Comparison of ENCODE assay signal across 10 mouse cellular contexts in genomic region chr8:88701611-88702010, GRCm38 (mm10). TPM values are rescaled to one million over a fixed set of nuclear protein-coding genes. Genes with fewer than 3 reads are reported as not detected.
DNase-seq lines count a peak whose midpoint lies in the region; ATAC-seq and TF ChIP-seq lines count a peak whose summit lies in the region.
"Had no signal": no experiment of that assay in that cellular context is flagged by ENCODE, and none has a peak within 500 bp of the region (broad histone marks: within the 10 kb centered on the region; RNA-seq: fewer than 3 reads in every experiment).

No protein-coding gene starts in this region.

- no peak overlapping the region for H3K9ac ChIP-seq in kidney, embryonic 16.5 days (replicated peaks; ENCODE audit: low read length)
- H3K9ac ChIP-seq in MEL (ENCODE audit: control insufficient read depth, low read depth, low read length, poor library complexity, severe bottlenecking): no peak overlapping the region

- H3K4me1 ChIP-seq in kidney, embryonic 16.5 days (ENCODE audit: insufficient read depth, low read length): peaks cover 6% of the 10 kb centered on the region
- H3K4me1 ChIP-seq in MEL (ENCODE audit: control insufficient read depth in 1 of 2, insufficient read depth in 2 of 2, low read length in 2 of 2): peaks cover 7 to 8% of the 10 kb centered on the region in 2 experiments

- H3K27me3 ChIP-seq in kidney, embryonic 16.5 days (ENCODE audit: insufficient read depth, low read length): no peaks in the 10 kb centered on the region
- H3K27me3 ChIP-seq in MEL (ENCODE audit: control insufficient read depth in 1 of 2, insufficient read depth in 2 of 2, low read length in 2 of 2): no peaks in the 10 kb centered on the region
- H3K27me3 ChIP-seq: megakaryocyte, embryonic 14.5 days had no signal

- peak; percentile 53 for TF ChIP-seq RAD21 in MEL (IDR thresholded peaks at IDR 0.05; ENCODE audit: low read depth, low read length)

- H3K4me2 ChIP-seq in kidney, embryonic 16.5 days (replicated peaks; ENCODE audit: low read depth, low read length): no peak overlapping the region

- TF ChIP-seq EP300 in MEL (IDR thresholded peaks at IDR 0.05; ENCODE audit: low read depth in 1 of 2, low read length in 2 of 2): no peak

- 19% methylated on average over 2 of the region's 2 CpGs for WGBS in kidney, embryonic 16.5 days

- H3K79me2 ChIP-seq in MEL (ENCODE audit: control insufficient read depth, insufficient read depth, low read length, poor library complexity): peaks cover 3% of the 10 kb centered on the region; the same call in 1 of the 2 replicates

- no peaks in the 10 kb centered on the region for H3K9me3 ChIP-seq in kidney, embryonic 16.5 days (ENCODE audit: low read length)
- H3K9me3 ChIP-seq in MEL (replicated peaks; ENCODE audit: insufficient read depth, low read length): no peaks in the 10 kb centered on the region
- H3K9me3 ChIP-seq: heart, embryonic 10.5 days; megakaryocyte, embryonic 14.5 days had no signal

- peak in 2 of 3 experiments; percentile 7 to 52; a peak in 2 of 6 replicates for TF ChIP-seq CTCF in MEL (IDR thresholded peaks at IDR 0.05 in 2 of 3, conservative IDR thresholded peaks at IDR 0.05 in 1 of 3; ENCODE audit: control insufficient read depth in 1 of 3, insufficient read depth in 1 of 3, low read depth in 2 of 3, low read length in 3 of 3, poor library complexity in 1 of 3, severe bottlenecking in 1 of 3)

- intact Hi-C loops in heart, postnatal 10 days (cut with DNase I): loop anchor here (2.0 to 5.0 kb wide), 3 partner anchors 71 to 434 kb away; no protein-coding TSS in a partner anchor

- TF ChIP-seq POLR2A in MEL (IDR thresholded peaks at IDR 0.05; ENCODE audit: control insufficient read depth in 1 of 2, insufficient read depth in 1 of 2, low read depth in 1 of 2, low read length in 2 of 2, poor library complexity in 1 of 2): no peak

- no peak overlapping the region for H3K27ac ChIP-seq in kidney, embryonic 16.5 days (ENCODE audit: low read length)
- H3K27ac ChIP-seq in MEL (ENCODE audit: control insufficient read depth, low read depth, low read length): no peak overlapping the region
- H3K27ac ChIP-seq: heart, embryonic 10.5 days had no signal

- no peaks in the 10 kb centered on the region for H3K36me3 ChIP-seq in kidney, embryonic 16.5 days (ENCODE audit: insufficient read depth, low read length)
- peaks cover 0 to 17% of the 10 kb centered on the region in 2 experiments; a peak in 3 of 4 replicates for H3K36me3 ChIP-seq in MEL (ENCODE audit: control insufficient read depth in 1 of 2, insufficient read depth in 2 of 2, low read length in 2 of 2)
- H3K36me3 ChIP-seq: heart, embryonic 10.5 days had no signal

- no peak for ATAC-seq in kidney, embryonic 16.5 days (ENCODE audit: low FRiP score, low TSS enrichment)

- no peak overlapping the region for H3K4me3 ChIP-seq in kidney, embryonic 16.5 days (ENCODE audit: low read length)
- H3K4me3 ChIP-seq in MEL (ENCODE audit: control insufficient read depth in 1 of 2, insufficient read depth in 1 of 2, low read depth in 2 of 2, low read length in 2 of 2): no peak overlapping the region
- H3K4me3 ChIP-seq: heart, embryonic 10.5 days; megakaryocyte, embryonic 14.5 days had no signal

- DNase-seq in kidney, adult 9 months: peak; percentile 52
- DNase-seq in 416B (ENCODE audit: low read depth) (peak; percentile 48), MEL (ENCODE audit: low read depth, low spot score) (no peak)
- peak; percentile 20 to 46 for DNase-seq in kidney, postnatal 25 days
- DNase-seq in urinary bladder, adult 18-20 months (ENCODE audit: low spot score in 2 of 2): no peak
- DNase-seq in heart, adult 11 months: no peak
- DNase-seq in heart, postnatal 10 days: no peak

TF ChIP-seq in MEL, 35 proteins besides CTCF, POLR2A, EP300 and RAD21:
- TF ChIP-seq E2F4 (IDR thresholded peaks at IDR 0.05; ENCODE audit: borderline replicate concordance, low read depth, low read length) (no peak), MAX (IDR thresholded peaks at IDR 0.05; ENCODE audit: low read length) (no peak), MAFK (IDR thresholded peaks at IDR 0.05; ENCODE audit: borderline replicate concordance, low read depth, low read length) (no peak), ELF1 (IDR thresholded peaks at IDR 0.05; ENCODE audit: low read depth, low read length) (no peak; the same call in 1 of the 2 replicates), JUND (IDR thresholded peaks at IDR 0.05; ENCODE audit: low read depth, low read length) (no peak), CHD2 (IDR thresholded peaks at IDR 0.05; ENCODE audit: low read length) (no peak), ZC3H11A (IDR thresholded peaks at IDR 0.05; ENCODE audit: low read depth, low read length) (0 out of 2 replicates have a peak, but pooled peaks have one; percentile 23), ZNF384 (IDR thresholded peaks at IDR 0.05; ENCODE audit: low read depth, low read length) (no peak), SMC3 (IDR thresholded peaks at IDR 0.05; ENCODE audit: low read depth, low read length) (peak; percentile 46), NELFE (IDR thresholded peaks at IDR 0.05; ENCODE audit: low read depth, low read length) (no peak), MYB (IDR thresholded peaks at IDR 0.05; ENCODE audit: low read depth, low read length) (no peak)

RNA-seq across cellular contexts. Expression of gene Cyld, which starts 4.8 kb away (rescaled TPM):
- polyA plus RNA-seq in kidney, embryonic 16.5 days (2015; fragmentation: Nextera tagmentation; extraction: Ambion mirVana): 13.1 and 15.2 TPM in 2 replicates
- 7.2 and 8.4 TPM in 2 replicates for total RNA-seq in MEL (2012; rRNA removed)
- 1 to 10 TPM in 1 of 2 experiments, not detected in 1; 7.8 TPM for polyA plus RNA-seq in MEL (2012; ENCODE audit: insufficient read depth in 1 of 2, insufficient read length in 2 of 2, low read depth in 1 of 2, low replicate concordance in 2 of 2, missing spikeins in 1 of 2)
- 10 to 100 TPM; 19.8 to 22.0 TPM for total RNA-seq in heart, postnatal 10 days (2021)

RNA-seq across cellular contexts. Expression of gene Nod2, which starts 54.5 kb away (rescaled TPM):
- polyA plus RNA-seq in kidney, embryonic 16.5 days (2015; fragmentation: Nextera tagmentation; extraction: Ambion mirVana): 0.32 and 0.37 TPM in 2 replicates
- 0.42 and 0.50 TPM in 2 replicates for total RNA-seq in MEL (2012; rRNA removed)
- polyA plus RNA-seq in MEL (2012; ENCODE audit: insufficient read depth in 1 of 2, insufficient read length in 2 of 2, low read depth in 1 of 2, low replicate concordance in 2 of 2, missing spikeins in 1 of 2): under 1 TPM in 1 of 2 experiments, not detected in 1; 0.22 TPM
- 1 to 10 TPM; 1.0 to 1.4 TPM for total RNA-seq in heart, postnatal 10 days (2021)

Comparison
In these comparisons a context has a peak if more than half of its experiments do, and no peak if none do; other contexts are left out.
1. DNase-seq: peak in kidney, adult 9 months (single experiment), 416B (single experiment) and kidney, postnatal 25 days (2 of 2); none in MEL (single experiment), urinary bladder, adult 18-20 months (0 of 2), heart, adult 11 months (single experiment) and heart, postnatal 10 days (0 of 2).